Mouse (Mus musculus) megakaryocyte progenitor cell, adult 5-6 weeks (primary cell): ENCODE results near the gene Tpk1. TPM values are rescaled to one million over a fixed set of nuclear protein-coding genes. Genes with fewer than 3 reads are reported as not detected.

Source experiments
- ATAC-seq: replicated peaks from 2 replicates; pipeline ENCODE4 v1.8.0; 2016; ENCODE audit warnings: mild to moderate bottlenecking, moderate TSS enrichment, inconsistent platforms; ENCODE audit not compliant: poor library complexity
- total RNA-seq, 2 experiments: library from RNA; stranded (forward) in 1 of 2; stranded (reverse) in 1 of 2; fragments of 157-497, 149-512 nt in 1 of 2; fragments of 200-1000 nt in 1 of 2; gene quantifications; 2 replicates each; pipeline versions ENCODE4 v1.2.3 to v1.2.4; 2015 to 2017

Gene Tpk1
- total RNA-seq, 2 experiments from 2014 or later = 3.6 to 10.8 TPM

- ATAC-seq = no peak
These were observed 302.2 kb downstream of the Tpk1 start for GRCm38 (mm10) chr6:43363917-43364316.

- no peak for ATAC-seq
These were observed 302.7 kb downstream of the Tpk1 start for GRCm38 (mm10) chr6:43363291-43363820.

- no peak for ATAC-seq
These were observed 304.8 kb downstream of the Tpk1 start for GRCm38 (mm10) chr6:43361248-43361647.

- no peak for ATAC-seq
These were observed 305.9 kb downstream of the Tpk1 start for GRCm38 (mm10) chr6:43360214-43360613.

GRCm38 (mm10) chr6:43354562-43355241 is 311.4 kb downstream of the Tpk1 start:
- peak; percentile 60 for ATAC-seq

- ATAC-seq = no peak
These were observed 312.6 kb downstream of the Tpk1 start for GRCm38 (mm10) chr6:43353446-43353845.

GRCm38 (mm10) chr6:43349083-43349482 is 317.0 kb downstream of the Tpk1 start:
- ATAC-seq = no peak

- no peak for ATAC-seq
These were observed 318.4 kb downstream of the Tpk1 start for GRCm38 (mm10) chr6:43347637-43348036.

GRCm38 (mm10) chr6:43343006-43343405 is 323.1 kb downstream of the Tpk1 start:
- ATAC-seq = no peak

- no peak for ATAC-seq
These were observed 323.7 kb downstream of the Tpk1 start for GRCm38 (mm10) chr6:43342386-43342785.

- ATAC-seq = no peak
These were observed 327.3 kb downstream of the Tpk1 start for GRCm38 (mm10) chr6:43338804-43339203.

- no peak for ATAC-seq
These were observed 328.6 kb downstream of the Tpk1 start for GRCm38 (mm10) chr6:43337491-43337961.

- peak; percentile 52; the same call in 1 of the 2 replicates for ATAC-seq
These were observed 330.4 kb downstream of the Tpk1 start for GRCm38 (mm10) chr6:43335619-43336234.

GRCm38 (mm10) chr6:43333479-43333878 is 332.6 kb downstream of the Tpk1 start:
- ATAC-seq = no peak

GRCm38 (mm10) chr6:43312961-43313656 is 353.0 kb downstream of the Tpk1 start:
- no peak for ATAC-seq

GRCm38 (mm10) chr6:43312546-43312945 is 353.5 kb downstream of the Tpk1 start:
- ATAC-seq = no peak

- no peak for ATAC-seq
These were observed 356.0 kb downstream of the Tpk1 start for GRCm38 (mm10) chr6:43310071-43310470.

GRCm38 (mm10) chr6:43309454-43309853 is 356.6 kb downstream of the Tpk1 start, which contains the start of gene Nobox:
Gene Nobox, minus strand, starts transcription at chr6:43309554.
- no peak for ATAC-seq

GRCm38 (mm10) chr6:43297508-43297850 is 368.6 kb downstream of the Tpk1 start:
- ATAC-seq = peak; percentile 15; the same call in 1 of the 2 replicates

GRCm38 (mm10) chr6:43296798-43297507 is 369.1 kb downstream of the Tpk1 start:
- ATAC-seq = peak; percentile 70

- peak; percentile 52 for ATAC-seq
These were observed 370.2 kb downstream of the Tpk1 start for GRCm38 (mm10) chr6:43295908-43296307.
